Mouse (Mus musculus) kidney, adult 8-10 months (tissue): ENCODE data around the gene Zim1.

Source experiments
- DNase-seq, 2 experiments: peaks; one replicate each; pipeline ENCODE4 v3.0.0; 2022

The Zim1 gene

GRCm38 (mm10) chr7:6696241-6697045 lies at the start of gene Zim1:
Gene Zim1, minus strand, starts transcription at chr7:6696450.
- DNase-seq, result peak; percentile 67 to 73

- DNase-seq, result no peak
Observed at GRCm38 (mm10) chr7:6744281-6744904, 48.1 kb upstream of the Zim1 start.

GRCm38 (mm10) chr7:6736060-6736459 lies 39.8 kb upstream of the Zim1 start:
- no peak for DNase-seq

- DNase-seq, result no peak
Observed at GRCm38 (mm10) chr7:6731930-6732329, 35.7 kb upstream of the Zim1 start.

- DNase-seq, result no peak
Observed at GRCm38 (mm10) chr7:6731373-6731772, 35.1 kb upstream of the Zim1 start.

- no peak for DNase-seq
Observed at GRCm38 (mm10) chr7:6730801-6731200, 34.6 kb upstream of the Zim1 start.

- peak; percentile 48 to 54 for DNase-seq
Observed at GRCm38 (mm10) chr7:6730241-6730640, 34.0 kb upstream of the Zim1 start, which contains the start of the genes Peg3 and Usp29. Gene Peg3, minus strand, starts transcription at chr7:6730431. Gene Usp29, plus strand, starts transcription at chr7:6730578.

GRCm38 (mm10) chr7:6729061-6729817 lies 33.0 kb upstream of the Zim1 start:
- DNase-seq, result peak; percentile 95 to 96

GRCm38 (mm10) chr7:6728263-6728931 lies 32.1 kb upstream of the Zim1 start:
- DNase-seq, result peak; percentile 87 to 94

GRCm38 (mm10) chr7:6727351-6728121 lies 31.3 kb upstream of the Zim1 start:
- peak; percentile 74 to 86 for DNase-seq

- DNase-seq, result no peak
Observed at GRCm38 (mm10) chr7:6709396-6709795, 13.1 kb upstream of the Zim1 start.

- DNase-seq, result no peak
Observed at GRCm38 (mm10) chr7:6708451-6709180, 12.4 kb upstream of the Zim1 start.

- no peak for DNase-seq
Observed at GRCm38 (mm10) chr7:6707416-6708015, 11.3 kb upstream of the Zim1 start.

- DNase-seq, result no peak
Observed at GRCm38 (mm10) chr7:6699230-6699629, 3.0 kb upstream of the Zim1 start.

- DNase-seq, result no peak
Observed at GRCm38 (mm10) chr7:6685511-6685910, 10.7 kb downstream of the Zim1 start.

GRCm38 (mm10) chr7:6666726-6667125 lies 29.5 kb downstream of the Zim1 start:
- no peak for DNase-seq

- no peak for DNase-seq
Observed at GRCm38 (mm10) chr7:6663430-6663829, 32.8 kb downstream of the Zim1 start.

- peak in 1 of 2 experiments; percentile 19 for DNase-seq
Observed at GRCm38 (mm10) chr7:6659605-6660004, 36.6 kb downstream of the Zim1 start.

GRCm38 (mm10) chr7:6658606-6659005 lies 37.6 kb downstream of the Zim1 start:
- no peak for DNase-seq

- no peak for DNase-seq
Observed at GRCm38 (mm10) chr7:6652151-6652550, 44.1 kb downstream of the Zim1 start.

GRCm38 (mm10) chr7:6651221-6651620 lies 45.0 kb downstream of the Zim1 start:
- DNase-seq, result no peak
